ENCODE assay signal across 23 mouse cellular contexts in the genomic region with DNA sequence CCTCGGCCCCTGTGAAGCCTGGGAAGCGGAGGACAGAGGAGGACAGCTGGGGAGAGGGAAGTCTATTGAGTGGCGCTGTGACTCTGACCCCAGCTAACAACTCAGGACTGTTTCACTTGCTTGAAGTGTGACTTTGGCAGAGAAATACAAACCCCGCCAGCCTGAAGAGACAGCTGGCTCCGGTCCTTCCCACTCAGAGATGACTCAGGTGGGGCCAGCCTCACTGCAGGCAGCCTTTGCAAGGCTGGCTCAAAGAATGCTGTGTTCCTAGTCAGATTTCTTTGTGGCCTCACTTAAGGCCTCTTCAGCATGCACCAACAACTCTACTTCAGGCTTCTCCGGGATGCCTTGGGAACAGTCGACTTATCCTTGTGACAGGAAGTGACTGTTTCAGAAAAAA.
DNase-seq lines count a peak whose midpoint lies in the region; ATAC-seq lines count a peak whose summit lies in the region.
"Had no signal": no experiment of that assay in that cellular context is flagged by ENCODE, and none has a peak within 500 bp of the region (broad histone marks: within the 10 kb centered on the region; RNA-seq: fewer than 3 reads in every experiment).

No protein-coding gene starts in this region.

- no peak overlapping the region for H3K27ac ChIP-seq in neural tube, embryonic 11.5 days (ENCODE audit: low read depth, low read length)
- no peak overlapping the region for H3K27ac ChIP-seq in neural tube, embryonic 15.5 days (replicated peaks)
- no peak overlapping the region for H3K27ac ChIP-seq in embryonic facial prominence, embryonic 14.5 days (replicated peaks; ENCODE audit: low read depth, low read length)
- H3K27ac ChIP-seq: hindbrain, embryonic 12.5 days; midbrain, embryonic 10.5 days; neural tube, embryonic 13.5 days; stomach, embryonic 15.5 days had no signal

- H3K4me2 ChIP-seq in neural tube, embryonic 11.5 days (ENCODE audit: low read depth), result no peak overlapping the region
- H3K4me2 ChIP-seq in neural tube, embryonic 15.5 days, result no peak overlapping the region
- H3K4me2 ChIP-seq in embryonic facial prominence, embryonic 14.5 days (ENCODE audit: low read depth, low read length), result no peak overlapping the region
- H3K4me2 ChIP-seq: hindbrain, embryonic 12.5 days; neural tube, embryonic 13.5 days; stomach, embryonic 15.5 days had no signal

- H3K27me3 ChIP-seq in neural tube, embryonic 11.5 days (ENCODE audit: control insufficient read depth, insufficient read depth, low read length), result no peaks in the 10 kb centered on the region
- H3K27me3 ChIP-seq in neural tube, embryonic 15.5 days (replicated peaks), result peaks cover 19% of the 10 kb centered on the region
- no peaks in the 10 kb centered on the region for H3K27me3 ChIP-seq in embryonic facial prominence, embryonic 14.5 days (replicated peaks; ENCODE audit: control insufficient read depth, insufficient read depth, low read length)
- H3K27me3 ChIP-seq: stomach, embryonic 15.5 days had no signal

- H3K36me3 ChIP-seq in neural tube, embryonic 11.5 days (ENCODE audit: control insufficient read depth, insufficient read depth, low read length), result no peaks in the 10 kb centered on the region
- no peaks in the 10 kb centered on the region for H3K36me3 ChIP-seq in neural tube, embryonic 15.5 days
- H3K36me3 ChIP-seq in embryonic facial prominence, embryonic 14.5 days (ENCODE audit: control insufficient read depth, insufficient read depth, low read length), result no peaks in the 10 kb centered on the region
- H3K36me3 ChIP-seq: hindbrain, embryonic 12.5 days; midbrain, embryonic 10.5 days; neural tube, embryonic 13.5 days; stomach, embryonic 15.5 days had no signal

- intact Hi-C loops in left cerebral cortex, postnatal 25 days (cut with DNase I), result no loop called here

- no peaks in the 10 kb centered on the region for H3K9me3 ChIP-seq in neural tube, embryonic 11.5 days (ENCODE audit: control insufficient read depth, low read length)
- H3K9me3 ChIP-seq in neural tube, embryonic 15.5 days (replicated peaks), result no peaks in the 10 kb centered on the region
- no peaks in the 10 kb centered on the region for H3K9me3 ChIP-seq in embryonic facial prominence, embryonic 14.5 days (ENCODE audit: control insufficient read depth, low read length)
- H3K9me3 ChIP-seq: hindbrain, embryonic 12.5 days; midbrain, embryonic 10.5 days; neural tube, embryonic 13.5 days; stomach, embryonic 15.5 days had no signal

- H3K9ac ChIP-seq in neural tube, embryonic 11.5 days (ENCODE audit: low read length), result peak overlapping the region; percentile 14; the same call in 1 of the 2 replicates
- H3K9ac ChIP-seq in neural tube, embryonic 15.5 days (replicated peaks), result no peak overlapping the region
- H3K9ac ChIP-seq in embryonic facial prominence, embryonic 14.5 days (ENCODE audit: low read depth, low read length), result no peak overlapping the region
- H3K9ac ChIP-seq: forebrain, postnatal 0 days; hindbrain, embryonic 12.5 days; liver, postnatal 0 days; neural tube, embryonic 13.5 days; stomach, embryonic 15.5 days had no signal

- 70% methylated on average over 7 of the region's 7 CpGs for WGBS in neural tube, embryonic 11.5 days
- WGBS in neural tube, embryonic 15.5 days, result 62% methylated on average over 7 of the region's 7 CpGs
- 54% methylated on average over 7 of the region's 7 CpGs for WGBS in embryonic facial prominence, embryonic 14.5 days

- H3K4me1 ChIP-seq in neural tube, embryonic 11.5 days (ENCODE audit: control insufficient read depth, insufficient read depth, low read length), result peaks cover 15% of the 10 kb centered on the region; the same call in 1 of the 2 replicates
- H3K4me1 ChIP-seq in neural tube, embryonic 15.5 days, result 0 out of 2 replicates have a peak, but pooled peaks cover 10% of the 10 kb centered on the region
- H3K4me1 ChIP-seq in embryonic facial prominence, embryonic 14.5 days (ENCODE audit: control insufficient read depth, insufficient read depth, low read length), result no peaks in the 10 kb centered on the region
- H3K4me1 ChIP-seq: stomach, embryonic 15.5 days had no signal

- H3K4me3 ChIP-seq in neural tube, embryonic 11.5 days (ENCODE audit: low read depth, low read length), result no peak overlapping the region
- H3K4me3 ChIP-seq in neural tube, embryonic 15.5 days (replicated peaks), result no peak overlapping the region
- no peak overlapping the region for H3K4me3 ChIP-seq in embryonic facial prominence, embryonic 14.5 days (ENCODE audit: low read depth, low read length)
- H3K4me3 ChIP-seq: hindbrain, embryonic 12.5 days; midbrain, embryonic 10.5 days; neural tube, embryonic 13.5 days; stomach, embryonic 15.5 days had no signal

- no peak for ATAC-seq in neural tube, embryonic 11.5 days (ENCODE audit: insufficient read depth, low FRiP score, low TSS enrichment)
- no peak for ATAC-seq in neural tube, embryonic 15.5 days (ENCODE audit: low FRiP score)
- no peak for ATAC-seq in embryonic facial prominence, embryonic 14.5 days (ENCODE audit: low read depth)
- ATAC-seq: activated CD4-positive, CD25-positive, alpha-beta regulatory T cell, adult 4 months; forebrain, postnatal 0 days; liver, postnatal 0 days; Patski had no signal

- DNase-seq in frontal cortex, adult 2 months (ENCODE audit: extremely low spot score in 1 of 2, low spot score in 1 of 2), result peak; percentile 24 to 70
- DNase-seq in frontal cortex, postnatal 14 days (ENCODE audit: low spot score in 2 of 2), result no peak
- no peak for DNase-seq in neural tube, embryonic 11.5 days (ENCODE audit: low spot score)
- DNase-seq in embryonic facial prominence, embryonic 14.5 days (ENCODE audit: low spot score), result peak; percentile 17
- peak; percentile 42 to 84 for DNase-seq in left cerebral cortex, postnatal 25 days (ENCODE audit: low spot score in 2 of 2)
- DNase-seq in ovary, postnatal 36 days (ENCODE audit: low spot score), result no peak
- no peak for DNase-seq in thymus, postnatal 25 days
- DNase-seq: adrenal gland, postnatal 14 days; cerebellum, adult 8-10 months; forebrain, postnatal 0 days; gastrocnemius, postnatal 36 days; heart, postnatal 10 days; liver; liver, postnatal 0 days; lung, postnatal 36 days; thymus, postnatal 14 days had no signal

Comparison
In these comparisons a context has a peak if more than half of its experiments do, and no peak if none do; other contexts are left out.
1. DNase-seq: peak in frontal cortex, adult 2 months (2 of 2), embryonic facial prominence, embryonic 14.5 days (single experiment) and left cerebral cortex, postnatal 25 days (2 of 2); none in frontal cortex, postnatal 14 days (0 of 2), neural tube, embryonic 11.5 days (single experiment), ovary, postnatal 36 days (single experiment) and thymus, postnatal 25 days (single experiment).